28 mouse cellular contexts compared by ENCODE assay signal in the genomic region with DNA sequence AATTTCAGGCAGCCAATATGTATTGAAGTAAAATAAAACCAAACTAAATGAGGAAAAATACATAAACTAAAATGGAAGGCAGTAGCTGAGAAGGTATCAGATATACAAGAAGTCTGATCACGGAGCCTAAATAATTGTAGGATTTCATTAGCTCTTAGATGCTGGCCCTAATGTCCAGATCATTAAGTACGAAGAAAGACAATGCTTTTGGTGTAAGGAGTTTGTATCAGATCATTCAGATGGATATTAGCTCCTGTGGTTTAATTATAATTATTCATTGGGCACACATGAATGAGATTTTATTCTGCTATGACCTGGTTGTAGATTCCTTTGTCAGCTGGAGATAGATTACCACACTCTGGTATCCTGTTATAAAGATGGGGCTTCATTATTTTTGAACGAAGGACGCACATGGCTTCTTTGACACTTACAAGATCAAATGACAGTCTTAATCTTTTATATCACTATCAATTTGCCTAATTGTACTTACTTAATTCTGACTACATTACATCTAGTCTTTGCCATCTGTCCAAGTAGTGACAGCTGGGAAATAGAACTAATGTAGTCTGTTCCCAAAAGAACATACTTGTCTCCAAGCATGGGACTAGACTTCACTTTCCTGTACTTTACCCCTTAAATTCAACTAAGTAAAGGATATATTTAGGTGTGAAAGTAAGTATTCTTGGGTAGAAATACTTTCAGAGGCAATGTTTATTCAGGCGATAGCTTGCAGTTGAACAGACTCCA.
DNase-seq lines count a peak whose midpoint lies in the region; ATAC-seq and TF ChIP-seq lines count a peak whose summit lies in the region.
"Had no signal": no experiment of that assay in that cellular context is flagged by ENCODE, and none has a peak within 500 bp of the region (broad histone marks: within the 10 kb centered on the region; RNA-seq: fewer than 3 reads in every experiment).

No protein-coding gene starts in this region.

- no peaks in the 10 kb centered on the region for H3K27me3 ChIP-seq in forebrain, embryonic 12.5 days
- H3K27me3 ChIP-seq in hindbrain, embryonic 13.5 days = 0 out of 2 replicates have a peak, but pooled peaks cover 4% of the 10 kb centered on the region
- H3K27me3 ChIP-seq: CH12.LX; embryonic facial prominence, embryonic 12.5 days; heart, embryonic 15.5 days; limb, embryonic 12.5 days; liver, embryonic 12.5 days; stomach, embryonic 15.5 days had no signal

- peak; percentile 62 for ATAC-seq in forebrain, embryonic 12.5 days (ENCODE audit: low FRiP score)
- ATAC-seq in hindbrain, embryonic 13.5 days (ENCODE audit: low FRiP score) = peak; percentile 60; the same call in 1 of the 2 replicates
- ATAC-seq: liver, embryonic 12.5 days; midbrain, embryonic 16.5 days had no signal

- no peak for DNase-seq in layer of hippocampus, adult 2 months (ENCODE audit: low spot score in 2 of 2)
- DNase-seq in layer of hippocampus, postnatal 36 days = no peak
- peak; percentile 64 for DNase-seq in Muller cell, postnatal 12 days (ENCODE audit: inconsistent ontology term)
- DNase-seq in right cerebral cortex, postnatal 10 days (ENCODE audit: low spot score in 2 of 2) = no peak
- DNase-seq in cerebellum, postnatal 10 days = no peak
- DNase-seq: adrenal gland, adult 2 months; B cell, adult 2 months; cerebellum, adult 11-12 months; cerebellum, postnatal 14 days; gastrocnemius, adult 2 months; heart, postnatal 36 days; kidney, adult 8-10 months; kidney, postnatal 10 days; lung, adult 18-20 months; right cerebral cortex, postnatal 4 days; thymus, adult 2 months had no signal

- H3K9ac ChIP-seq in forebrain, embryonic 12.5 days = no peak overlapping the region
- no peak overlapping the region for H3K9ac ChIP-seq in hindbrain, embryonic 13.5 days
- H3K9ac ChIP-seq: embryonic facial prominence, embryonic 12.5 days; heart, embryonic 15.5 days; limb, embryonic 12.5 days; liver, embryonic 12.5 days; stomach, embryonic 15.5 days had no signal

- no peaks in the 10 kb centered on the region; the same call in 1 of the 2 replicates for H3K4me1 ChIP-seq in forebrain, embryonic 12.5 days
- H3K4me1 ChIP-seq in hindbrain, embryonic 13.5 days (replicated peaks) = no peaks in the 10 kb centered on the region
- H3K4me1 ChIP-seq: embryonic facial prominence, embryonic 12.5 days; heart, embryonic 15.5 days; limb, embryonic 12.5 days; liver, embryonic 12.5 days; stomach, embryonic 15.5 days had no signal

- no peak overlapping the region for H3K4me3 ChIP-seq in layer of hippocampus, adult 2 months
- no peak overlapping the region for H3K4me3 ChIP-seq in forebrain, embryonic 12.5 days (replicated peaks)
- H3K4me3 ChIP-seq in hindbrain, embryonic 13.5 days = no peak overlapping the region
- H3K4me3 ChIP-seq: embryonic facial prominence, embryonic 12.5 days; erythroblast, embryonic 14.5 days; gastrocnemius, adult 2 months; heart, embryonic 15.5 days; limb, embryonic 12.5 days; liver, embryonic 12.5 days; myocyte; stomach, embryonic 15.5 days had no signal

- H3K9me3 ChIP-seq in forebrain, embryonic 12.5 days = no peaks in the 10 kb centered on the region
- no peaks in the 10 kb centered on the region for H3K9me3 ChIP-seq in hindbrain, embryonic 13.5 days
- H3K9me3 ChIP-seq: embryonic facial prominence, embryonic 12.5 days; G1E; heart, embryonic 15.5 days; limb, embryonic 12.5 days; liver, embryonic 12.5 days; stomach, embryonic 15.5 days had no signal

- 48% methylated on average over 5 of the region's 5 CpGs for WGBS in forebrain, embryonic 12.5 days
- WGBS in hindbrain, embryonic 13.5 days = 51% methylated on average over 5 of the region's 5 CpGs

- H3K36me3 ChIP-seq in forebrain, embryonic 12.5 days (replicated peaks) = no peaks in the 10 kb centered on the region
- no peaks in the 10 kb centered on the region for H3K36me3 ChIP-seq in hindbrain, embryonic 13.5 days
- H3K36me3 ChIP-seq: embryonic facial prominence, embryonic 12.5 days; G1E; heart, embryonic 15.5 days; limb, embryonic 12.5 days; liver, embryonic 12.5 days; stomach, embryonic 15.5 days had no signal

- H3K27ac ChIP-seq in layer of hippocampus, adult 2 months = peak overlapping the region; percentile 40; the same call in 1 of the 2 replicates
- H3K27ac ChIP-seq in forebrain, embryonic 12.5 days = no peak overlapping the region
- H3K27ac ChIP-seq in hindbrain, embryonic 13.5 days = no peak overlapping the region
- H3K27ac ChIP-seq: embryonic facial prominence, embryonic 12.5 days; gastrocnemius, adult 2 months; heart, embryonic 15.5 days; limb, embryonic 12.5 days; liver, embryonic 12.5 days; stomach, embryonic 15.5 days had no signal

- no peak overlapping the region for H3K4me2 ChIP-seq in forebrain, embryonic 12.5 days
- no peak overlapping the region for H3K4me2 ChIP-seq in hindbrain, embryonic 13.5 days
- H3K4me2 ChIP-seq: embryonic facial prominence, embryonic 12.5 days; heart, embryonic 15.5 days; limb, embryonic 12.5 days; liver, embryonic 12.5 days; stomach, embryonic 15.5 days had no signal

- no peak for TF ChIP-seq CTCF in layer of hippocampus, adult 2 months (conservative IDR thresholded peaks at IDR 0.05)
